Mouse (Mus musculus) forebrain, embryonic 11.5 days (tissue): ENCODE data around the gene Prss43. TPM values are rescaled to one million over a fixed set of nuclear protein-coding genes. Genes with fewer than 3 reads are reported as not detected.

ENCODE experiments used
- polyA plus RNA-seq: library from polyadenylated mRNA; unstranded; fragments of >200 nt; fragmentation: Nextera tagmentation; extraction: Ambion mirVana; gene quantifications from 2 replicates; pipeline ENCODE4 v1.2.1, GENCODE M21; 2014

The Prss43 gene
- polyA plus RNA-seq, 1 experiment from 2014 or later: not detected

Other genes with a start within 250 kb of the Prss43 start
- 20.6 and 22.9 TPM in 2 replicates for gene Nradd, start 202.2 kb upstream of the Prss43 start, polyA plus RNA-seq
- gene Nbeal2, start 172.5 kb upstream of the Prss43 start, polyA plus RNA-seq: 2.2 and 2.4 TPM in 2 replicates
- 149 and 164 TPM in 2 replicates for gene Ccdc12, start 170.2 kb upstream of the Prss43 start, polyA plus RNA-seq
- 0.92 TPM in 1 of 2 replicates, not detected in the other for gene Myl3, start 84.8 kb upstream of the Prss43 start, polyA plus RNA-seq
- 19.5 and 21.3 TPM in 2 replicates for gene Pth1r, start 79.5 kb upstream of the Prss43 start, polyA plus RNA-seq
- gene Prss42, start 28.5 kb upstream of the Prss43 start, polyA plus RNA-seq: not detected in 2 replicates
- gene Prss44, start 12.7 kb upstream of the Prss43 start, polyA plus RNA-seq: not detected in 2 replicates
- not detected in 2 replicates for gene Prss45, start 7.9 kb downstream of the Prss43 start, polyA plus RNA-seq
- gene Prss46, start 17.8 kb downstream of the Prss43 start, polyA plus RNA-seq: not detected in 2 replicates
- 0.17 and 0.19 TPM in 2 replicates for gene Prss50, start 31.3 kb downstream of the Prss43 start, polyA plus RNA-seq
- 0.71 and 1.1 TPM in 2 replicates for gene Als2cl, start 53.2 kb downstream of the Prss43 start, polyA plus RNA-seq
- 0.07 and 0.12 TPM in 2 replicates for gene Tmie, start 53.4 kb downstream of the Prss43 start, polyA plus RNA-seq
- not detected in 2 replicates for gene Fam240a, start 90.2 kb downstream of the Prss43 start, polyA plus RNA-seq
- not detected in 2 replicates for gene Tdgf1, start 119.5 kb downstream of the Prss43 start, polyA plus RNA-seq
- gene Lrrc2, start 124.9 kb downstream of the Prss43 start, polyA plus RNA-seq: 0.27 TPM in 1 of 2 replicates, not detected in the other
- gene Rtp3, start 163.9 kb downstream of the Prss43 start, polyA plus RNA-seq: not detected in 2 replicates
- 0.61 and 0.89 TPM in 2 replicates for gene Ltf, start 192.6 kb downstream of the Prss43 start, polyA plus RNA-seq
- gene Ccrl2, start 230.8 kb downstream of the Prss43 start, polyA plus RNA-seq: 0.93 and 1.2 TPM in 2 replicates